Mouse (Mus musculus) forebrain, postnatal 0 days (tissue): Measurements from ENCODE around the gene Acp2. TPM values are rescaled to one million over a fixed set of nuclear protein-coding genes. Genes with fewer than 3 reads are reported as not detected.

Experiments used
- ATAC-seq: fragments of 200-750 bp; cut with Nextera tagmentation; 2 replicates; pipeline ENCODE4 v1.8.0; 2017; ENCODE audit warnings: mild to moderate bottlenecking, moderate library complexity
- DNase-seq: peaks from one replicate; pipeline ENCODE4 v3.0.0-alpha.2; 2015
- H3K27ac ChIP-seq: fragments of 300-500 bp; sonication (generic); 2 replicates; pipeline ENCODE4 v1.5.1; 2014; ENCODE audit warnings: low read depth, mild to moderate bottlenecking, antibody characterized with exemption, low read length, moderate library complexity, mixed read lengths
- H3K27me3 ChIP-seq: fragments of 300-500 bp; sonication (generic); 2 replicates; pipeline ENCODE4 v1.6.1; 2014; ENCODE audit warnings: mild to moderate bottlenecking, low read length, mixed read lengths; ENCODE audit not compliant: insufficient read depth
- H3K36me3 ChIP-seq: fragments of 300-500 bp; sonication (generic); 2 replicates; pipeline ENCODE4 v1.6.1; 2014; ENCODE audit warnings: mild to moderate bottlenecking, moderate library complexity; ENCODE audit not compliant: insufficient read depth
- H3K4me1 ChIP-seq: fragments of 300-500 bp; sonication (generic); 2 replicates; pipeline ENCODE4 v1.6.1; 2014; ENCODE audit warnings: antibody characterized with exemption; ENCODE audit not compliant: insufficient read depth
- H3K4me2 ChIP-seq: fragments of 300-500 bp; sonication (generic); 2 replicates; pipeline ENCODE4 v1.6.1; 2014; ENCODE audit warnings: low read depth, mild to moderate bottlenecking, moderate library complexity
- H3K4me3 ChIP-seq: fragments of 300-500 bp; sonication (generic); 2 replicates; pipeline ENCODE4 v1.5.1; 2014; ENCODE audit warnings: low read depth, low read length, mixed read lengths
- H3K9ac ChIP-seq: fragments of 300-500 bp; sonication (generic); 2 replicates; pipeline ENCODE4 v1.6.1; 2014; ENCODE audit warnings: mild to moderate bottlenecking
- H3K9me3 ChIP-seq: fragments of 300-500 bp; sonication (generic); 2 replicates; pipeline ENCODE4 v1.6.1; 2016; ENCODE audit warnings: low read length
- CTCF ChIP-seq: sonication (generic); IDR thresholded peaks from 2 replicates; pipeline ENCODE4 v1.5.1; 2016; ENCODE audit warnings: antibody characterized with exemption, control low read depth, low read depth
- WGBS: fragments of 180-500 bp; shearing (Covaris S2); extraction: QIAGEN DNeasy Blood & Tissue Kit; methylation state at CpG from one replicate; pipeline ENCODE4 v1.1.7; 2014; 5-methylcytosine and 5-hydroxymethylcytosine counted together
- polyA plus RNA-seq: library from polyadenylated mRNA; unstranded; fragments of >200 nt; fragmentation: Nextera tagmentation; extraction: Ambion mirVana; gene quantifications from 2 replicates; pipeline ENCODE4 v1.2.1, GENCODE M21; 2015
- total RNA-seq: library from RNA; depleted of rRNA; stranded (reverse); fragments of >200 nt; gene quantifications from 2 replicates; pipeline ENCODE4 v1.2.3, GENCODE M21; 2014

Gene Acp2
- total and polyA plus RNA-seq, 2 experiments from 2014 or later = 32.2 to 39.4 TPM

- H3K4me2 ChIP-seq = no peak overlapping the region
- no peaks in the 10 kb centered on the region for H3K36me3 ChIP-seq
- DNase-seq (no peak), ATAC-seq (no peak)
- H3K27me3 ChIP-seq = no peaks in the 10 kb centered on the region
- TF ChIP-seq CTCF = no peak
- no peaks in the 10 kb centered on the region for H3K4me1 ChIP-seq
- H3K4me3 ChIP-seq = no peak overlapping the region
- no peak overlapping the region for H3K27ac ChIP-seq
- 87% methylated on average over 5 of the region's 5 CpGs for WGBS
- no peaks in the 10 kb centered on the region for H3K9me3 ChIP-seq
- no peak overlapping the region for H3K9ac ChIP-seq
These were observed 42.0 kb downstream of the Acp2 start for GRCm38 (mm10) chr2:91244557-91245228.

- no peak for ATAC-seq
- no peak for DNase-seq
- Histone ChIP-seq H3K27me3 (no peaks in the 10 kb centered on the region), H3K4me2 (no peak overlapping the region), H3K36me3 (no peaks in the 10 kb centered on the region), H3K4me3 (no peak overlapping the region), H3K9me3 (no peaks in the 10 kb centered on the region), H3K27ac (no peak overlapping the region), H3K4me1 (no peaks in the 10 kb centered on the region), H3K9ac (no peak overlapping the region)
- WGBS = 86% methylated on average over 4 of the region's 4 CpGs
- TF ChIP-seq CTCF = no peak
These were observed 45.7 kb downstream of the Acp2 start for GRCm38 (mm10) chr2:91248366-91248765.

GRCm38 (mm10) chr2:91252001-91252400 is 49.3 kb downstream of the Acp2 start:
- 78% methylated on average over 4 of the region's 4 CpGs for WGBS
- Histone ChIP-seq H3K9ac (no peak overlapping the region), H3K4me2 (no peak overlapping the region), H3K9me3 (no peaks in the 10 kb centered on the region), H3K36me3 (no peaks in the 10 kb centered on the region), H3K27ac (no peak overlapping the region), H3K4me1 (peaks cover 13% of the 10 kb centered on the region; the same call in 1 of the 2 replicates), H3K4me3 (no peak overlapping the region), H3K27me3 (0 out of 2 replicates have a peak, but pooled peaks cover 3% of the 10 kb centered on the region)
- DNase-seq (no peak), ATAC-seq (no peak)
- TF ChIP-seq CTCF = no peak

- Histone ChIP-seq H3K36me3 (no peaks in the 10 kb centered on the region), H3K4me1 (peaks cover 13% of the 10 kb centered on the region; the same call in 1 of the 2 replicates), H3K9me3 (no peaks in the 10 kb centered on the region), H3K27me3 (0 out of 2 replicates have a peak, but pooled peaks cover 3% of the 10 kb centered on the region), H3K4me2 (no peak overlapping the region), H3K27ac (no peak overlapping the region), H3K9ac (no peak overlapping the region), H3K4me3 (no peak overlapping the region)
- ATAC-seq (no peak), DNase-seq (no peak)
- WGBS = 59% methylated on average over 4 of the region's 4 CpGs
- TF ChIP-seq CTCF = no peak
These were observed 49.8 kb downstream of the Acp2 start for GRCm38 (mm10) chr2:91252512-91252911.

- DNase-seq (no peak), ATAC-seq (no peak)
- 0 out of 2 replicates have a peak, but pooled peaks cover 3% of the 10 kb centered on the region for H3K27me3 ChIP-seq
- H3K9me3 ChIP-seq = no peaks in the 10 kb centered on the region
- no peak overlapping the region for H3K4me3 ChIP-seq
- H3K36me3 ChIP-seq = no peaks in the 10 kb centered on the region
- peak overlapping the region; percentile 99; the same call in 1 of the 2 replicates for H3K4me2 ChIP-seq
- H3K27ac ChIP-seq = no peak overlapping the region
- 25% methylated on average over 8 of the region's 8 CpGs for WGBS
- TF ChIP-seq CTCF = no peak
- H3K4me1 ChIP-seq = peaks cover 13% of the 10 kb centered on the region; the same call in 1 of the 2 replicates
- no peak overlapping the region for H3K9ac ChIP-seq
These were observed 52.2 kb downstream of the Acp2 start for GRCm38 (mm10) chr2:91254725-91255380.

- H3K27ac ChIP-seq = 0 out of 2 replicates have a peak within 1 kb of the TSS, but pooled peaks have one; percentile 51
- peak within 1 kb of the TSS; percentile 45 for H3K9ac ChIP-seq
- WGBS = 2% methylated on average over 27 of the region's 27 CpGs
- H3K4me3 ChIP-seq = peak within 1 kb of the TSS; percentile 45
- 0 out of 2 replicates have a peak, but pooled peaks cover 3% of the 10 kb centered on the region for H3K27me3 ChIP-seq
- DNase-seq = no peak
- 0 out of 2 replicates have a peak, but pooled peaks have one; percentile 13 for ATAC-seq
- no peaks in the 10 kb centered on the region for H3K36me3 ChIP-seq
- H3K4me1 ChIP-seq = peaks cover 13% of the 10 kb centered on the region; the same call in 1 of the 2 replicates
- no peak for TF ChIP-seq CTCF
- peak within 1 kb of the TSS; percentile 99 for H3K4me2 ChIP-seq
- H3K9me3 ChIP-seq = no peaks in the 10 kb centered on the region
These were observed 53.0 kb downstream of the Acp2 start, which contains the start of gene Pacsin3 for GRCm38 (mm10) chr2:91255661-91256150. Pacsin3 (plus strand) TSS chr2:91255954.
